Mouse (Mus musculus) neural tube, embryonic 10.5 days (tissue): ENCODE measurements at regions not wholly inside any gene's neighbourhood (a gene's known extent, or its start where the extent isn't known, plus 50 kb on each side); places are given as distances from the start of the nearest gene placed in this dataset.

ENCODE experiments used
- DNase-seq: peaks from one replicate; pipeline ENCODE4 v3.0.0-alpha.2; 2017; ENCODE audit warnings: low spot score; ENCODE audit errors: extremely low spot score

DNA sequence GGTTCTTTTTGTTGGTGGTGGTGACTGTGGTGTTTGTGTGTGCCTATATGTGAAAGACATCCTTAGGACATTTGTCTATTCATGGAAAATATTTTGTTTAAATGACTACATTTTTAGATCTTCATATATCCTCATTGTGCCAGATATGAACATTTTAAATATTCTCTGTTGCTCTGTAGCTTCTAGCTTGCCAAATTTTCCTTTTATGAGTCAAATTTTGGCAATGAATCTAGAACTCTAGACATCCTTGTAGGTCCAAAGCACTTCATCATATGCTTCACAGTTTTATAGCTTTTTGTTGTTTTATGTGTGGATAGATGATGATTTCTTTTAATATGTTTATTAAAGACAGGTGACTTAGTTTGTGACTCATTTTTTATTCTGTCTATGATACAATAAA is 229.4 kb upstream of the Ano5 start:
- DNase-seq, result no peak

DNA sequence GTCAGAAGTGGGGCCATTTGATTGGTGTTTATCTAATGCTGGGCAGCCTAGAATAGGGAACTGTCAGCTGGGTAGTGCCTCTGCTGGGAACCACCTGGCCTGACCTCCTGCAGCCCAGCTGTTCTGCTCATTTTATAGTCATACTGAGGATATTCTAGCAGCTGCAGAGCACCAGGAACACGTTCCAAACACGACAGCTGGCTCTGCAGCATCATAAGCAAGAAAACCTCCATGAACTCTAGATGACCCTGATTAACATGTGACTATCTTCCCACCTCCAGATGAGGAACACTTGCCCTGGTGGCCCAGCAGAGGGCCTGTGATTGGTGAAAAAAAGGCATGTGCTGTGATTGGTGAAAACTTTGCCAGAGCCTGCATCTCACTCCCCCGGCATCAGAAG is 210.6 kb upstream of the Ano5 start:
- DNase-seq, result peak; percentile 18

DNA sequence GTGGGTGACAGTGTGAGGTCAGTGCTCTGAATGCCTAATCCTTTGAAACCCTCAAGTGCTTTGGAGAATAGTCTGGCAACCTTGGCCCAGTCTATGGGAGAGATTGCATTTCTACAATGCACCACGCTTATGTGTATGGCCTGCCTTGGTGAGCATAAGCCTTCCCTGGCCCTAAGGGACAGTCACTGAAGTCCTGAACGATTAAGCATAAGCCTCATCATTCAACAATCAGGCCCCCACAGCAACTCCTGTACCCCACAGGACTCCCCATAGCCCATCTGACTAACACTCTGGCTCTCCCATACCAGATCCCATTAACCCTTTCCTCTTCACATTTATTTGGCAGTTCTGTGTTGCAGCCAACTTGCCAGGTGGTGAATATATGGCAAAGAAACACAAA is 203.1 kb upstream of the Ano5 start:
- no peak for DNase-seq

DNA sequence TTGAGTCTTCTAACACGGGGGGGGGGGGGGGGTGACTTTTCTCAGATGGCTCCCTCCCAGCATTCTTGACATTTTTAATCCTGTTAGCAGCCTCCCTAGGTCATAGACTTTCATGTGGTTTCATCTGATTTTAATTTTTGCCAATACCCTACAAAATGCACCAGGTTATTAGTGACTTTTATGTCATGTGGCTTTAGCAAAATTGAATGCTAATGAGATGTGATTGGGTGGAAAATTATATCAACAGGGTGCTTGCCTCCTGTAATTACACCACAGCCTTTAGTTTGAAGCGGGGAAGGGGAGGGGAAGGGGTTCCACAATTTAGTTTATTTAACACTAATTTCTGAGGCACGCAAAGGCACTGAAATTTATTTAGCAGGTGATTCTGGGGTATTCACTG is 200.6 kb upstream of the Ano5 start:
- DNase-seq, result no peak

DNA sequence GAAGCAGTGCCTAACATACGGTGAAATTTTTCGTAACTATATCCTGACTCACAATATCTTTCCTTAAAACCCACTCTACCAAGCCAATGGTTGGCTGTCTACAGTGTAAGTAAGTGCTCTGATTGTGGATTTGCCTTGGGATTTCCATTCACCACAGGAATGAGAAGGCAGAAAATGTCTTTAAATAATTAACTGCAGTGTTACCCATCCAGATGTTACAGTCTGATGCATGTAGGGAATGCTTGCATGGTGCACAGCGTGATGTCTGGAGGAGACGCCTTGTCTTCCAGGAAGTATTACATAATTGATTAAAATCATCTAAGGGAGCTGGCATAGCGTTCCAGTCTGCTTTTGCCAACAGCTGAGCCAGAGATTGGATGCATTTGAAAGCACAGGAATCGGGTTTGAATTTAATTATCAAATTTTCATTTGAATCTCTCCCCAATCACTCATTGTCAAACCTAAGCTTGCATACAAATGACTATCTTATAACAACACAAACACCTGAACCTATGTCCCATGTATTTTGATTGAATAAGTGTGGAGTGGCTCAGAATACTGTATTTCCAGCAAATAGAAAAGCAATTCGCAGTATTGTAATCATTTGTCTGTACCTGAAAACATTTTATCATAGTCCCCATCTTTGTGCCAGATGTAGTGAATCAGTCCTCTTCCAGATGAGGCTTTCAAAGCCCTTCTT is 170.8 kb upstream of the Ano5 start:
- DNase-seq, result no peak

DNA sequence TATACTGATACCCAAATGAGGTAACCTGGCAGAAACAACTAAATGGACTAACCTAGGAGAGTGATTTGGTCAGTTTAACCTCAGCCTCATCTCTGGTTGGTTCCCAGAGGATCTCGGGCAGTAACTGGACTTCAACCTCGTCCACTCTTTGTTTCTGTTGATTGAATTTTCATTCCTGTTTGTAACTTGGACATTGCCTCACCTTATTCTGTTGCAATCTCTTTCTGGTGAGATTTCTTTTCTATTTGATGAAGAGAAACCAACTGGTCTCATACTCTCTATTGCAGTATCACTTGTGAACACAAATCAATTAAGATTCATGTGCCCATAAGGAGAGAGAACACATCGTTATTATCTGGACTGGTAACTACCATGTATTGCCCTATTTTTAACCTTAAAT is 163.3 kb upstream of the Ano5 start:
- no peak for DNase-seq

DNA sequence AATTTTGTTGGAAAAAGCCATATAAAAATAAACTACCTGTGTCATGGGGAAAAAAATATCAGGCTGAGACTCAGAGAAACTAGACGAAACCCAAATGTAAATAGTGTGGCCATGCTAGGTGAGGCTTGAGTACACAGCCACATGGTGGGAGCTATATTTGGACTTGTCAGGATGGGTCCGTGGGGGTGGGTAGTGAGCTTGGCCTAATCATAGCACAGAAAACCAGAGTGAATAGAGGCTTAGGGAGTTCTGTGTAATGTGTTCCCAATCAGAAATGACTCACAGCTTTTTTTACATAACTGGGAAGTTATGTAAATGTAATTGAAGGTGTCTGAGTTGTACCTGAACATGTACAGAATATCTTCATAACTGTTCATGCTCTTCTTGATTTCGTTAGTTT is 150.7 kb upstream of the Ano5 start:
- no peak for DNase-seq

DNA sequence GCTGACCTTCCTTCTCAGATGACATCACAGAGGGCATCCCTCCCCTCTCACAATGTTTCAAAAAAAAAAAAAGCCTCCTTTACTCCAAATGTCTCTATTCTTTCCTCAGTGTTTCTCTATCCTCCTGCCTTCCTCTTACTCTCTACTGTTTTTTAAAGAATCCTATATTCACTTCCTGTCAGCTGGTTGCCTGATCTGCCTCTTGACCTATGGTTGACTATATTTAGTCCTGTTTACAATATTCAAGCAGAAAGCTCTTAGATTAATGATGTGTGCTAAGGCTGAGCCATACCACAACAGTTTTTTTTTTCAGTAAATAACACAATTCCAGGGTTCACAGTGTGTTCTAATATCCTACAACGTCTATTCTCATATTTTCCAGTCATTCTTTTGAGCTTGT is 133.2 kb upstream of the Ano5 start:
- no peak for DNase-seq
